Mouse (Mus musculus) MEL (cell line): ENCODE data around the gene Micall1. TPM values are rescaled to one million over a fixed set of nuclear protein-coding genes. Genes with fewer than 3 reads are reported as not detected.
A peak's percentile ranks its signal among the peaks of the same experiment; 100 is the strongest.

ENCODE experiments used
- DNase-seq: peaks from one replicate; pipeline ENCODE4 v3.0.0; 2011; ENCODE audit warnings: low read depth, low spot score
- H3K27ac ChIP-seq: 2 replicates; pipeline ENCODE4 v1.5.1; 2012; ENCODE audit warnings: low read depth, mild to moderate bottlenecking, control low read depth, low read length, moderate library complexity; ENCODE audit not compliant: control insufficient read depth
- H3K27me3 ChIP-seq, 2 experiments: fragments of 150-350 bp in 1 of 2; sonication (generic) in 1 of 2; 2 replicates each; pipeline ENCODE4 v1.6.1; 2012; ENCODE audit warnings: low read length in 2 of 2, mild to moderate bottlenecking in 2 of 2, improper control_type of control experiment in 1 of 2, moderate library complexity in 1 of 2; ENCODE audit not compliant: insufficient read depth in 2 of 2, control insufficient read depth in 1 of 2
- H3K36me3 ChIP-seq, 2 experiments: 2 replicates each; pipeline ENCODE4 v1.6.1; 2012 to 2014; ENCODE audit warnings: low read length in 2 of 2, improper control_type of control experiment in 1 of 2, inconsistent platforms in 1 of 2, mild to moderate bottlenecking in 1 of 2; ENCODE audit not compliant: insufficient read depth in 2 of 2, control insufficient read depth in 1 of 2
- H3K4me1 ChIP-seq, 2 experiments: fragments of 150-350 bp in 1 of 2; sonication (generic) in 1 of 2; 2 replicates each; pipeline ENCODE4 v1.6.1; 2012; ENCODE audit warnings: low read length in 2 of 2, improper control_type of control experiment in 1 of 2, mild to moderate bottlenecking in 1 of 2; ENCODE audit not compliant: insufficient read depth in 2 of 2, control insufficient read depth in 1 of 2
- H3K4me3 ChIP-seq, 2 experiments: fragments of 150-350 bp in 1 of 2; sonication (generic) in 1 of 2; 2 replicates each; pipeline ENCODE4 v1.5.1; 2012; ENCODE audit warnings: low read depth in 2 of 2, low read length in 2 of 2, mild to moderate bottlenecking in 2 of 2, moderate library complexity in 2 of 2, control low read depth in 1 of 2, improper control_type of control experiment in 1 of 2; ENCODE audit not compliant: control insufficient read depth in 1 of 2, insufficient read depth in 1 of 2
- H3K79me2 ChIP-seq: 2 replicates; pipeline ENCODE4 v1.6.1; 2012; ENCODE audit warnings: mild to moderate bottlenecking, low read length, moderate library complexity; ENCODE audit not compliant: control insufficient read depth, poor library complexity, insufficient read depth
- H3K9ac ChIP-seq: 2 replicates; pipeline ENCODE4 v1.6.1; 2012; ENCODE audit warnings: low read depth, mild to moderate bottlenecking, control low read depth, low read length, moderate library complexity; ENCODE audit not compliant: control insufficient read depth, poor library complexity, severe bottlenecking
- H3K9me3 ChIP-seq: fragments of 150-350 bp; sonication (generic); replicated peaks from 2 replicates; pipeline ENCODE4 v1.6.1; 2012; ENCODE audit warnings: mild to moderate bottlenecking, low read length, improper control_type of control experiment, moderate library complexity; ENCODE audit not compliant: insufficient read depth
- CHD1 ChIP-seq: IDR thresholded peaks from 2 replicates; pipeline ENCODE4 v1.6.1; 2012; ENCODE audit warnings: low read depth, mild to moderate bottlenecking, inconsistent platforms, low read length, improper control_type of control experiment
- CHD2 ChIP-seq: IDR thresholded peaks from 2 replicates; pipeline ENCODE4 v1.6.1; 2011; ENCODE audit warnings: low read length, improper control_type of control experiment
- E2F4 ChIP-seq: IDR thresholded peaks from 2 replicates; pipeline ENCODE4 v1.6.1; 2011; ENCODE audit warnings: low read depth, low read length, improper control_type of control experiment, borderline replicate concordance
- ETS1 ChIP-seq: IDR thresholded peaks from 2 replicates; pipeline ENCODE4 v1.6.1; 2012; ENCODE audit warnings: low read depth, mild to moderate bottlenecking, inconsistent platforms, low read length, improper control_type of control experiment, moderate library complexity
- GABPA ChIP-seq: IDR thresholded peaks from 2 replicates; pipeline ENCODE4 v1.6.1; 2012; ENCODE audit warnings: low read depth, mild to moderate bottlenecking, inconsistent platforms, low read length, improper control_type of control experiment, moderate library complexity
- GATA1 ChIP-seq: IDR thresholded peaks from 2 replicates; pipeline ENCODE4 v1.6.1; 2011; ENCODE audit warnings: low read depth, low read length, improper control_type of control experiment
- JUND ChIP-seq: IDR thresholded peaks from 2 replicates; pipeline ENCODE4 v1.6.1; 2011; ENCODE audit warnings: low read depth, mild to moderate bottlenecking, improper control_type of control experiment, low read length
- KAT2A ChIP-seq: conservative IDR thresholded peaks from 2 replicates; pipeline ENCODE4 v1.6.1; 2012; ENCODE audit warnings: low read depth, low read length, improper control_type of control experiment, inconsistent platforms
- MAFK ChIP-seq: IDR thresholded peaks from 2 replicates; pipeline ENCODE4 v1.6.1; 2011; ENCODE audit warnings: low read depth, mild to moderate bottlenecking, low read length, improper control_type of control experiment, borderline replicate concordance
- MAZ ChIP-seq: IDR thresholded peaks from 2 replicates; pipeline ENCODE4 v1.6.1; 2012; ENCODE audit warnings: low read depth, mild to moderate bottlenecking, inconsistent platforms, low read length, improper control_type of control experiment
- MEF2A ChIP-seq: IDR thresholded peaks from 2 replicates; pipeline ENCODE4 v1.6.1; 2014; ENCODE audit warnings: low read depth, mild to moderate bottlenecking, inconsistent platforms, low read length, improper control_type of control experiment; ENCODE audit not compliant: poor library complexity, insufficient replicate concordance, severe bottlenecking; ENCODE audit errors: extremely low read depth
- MXI1 ChIP-seq: IDR thresholded peaks from 2 replicates; pipeline ENCODE4 v1.6.1; 2011; ENCODE audit warnings: mild to moderate bottlenecking, low read depth, low read length, improper control_type of control experiment
- MYB ChIP-seq: IDR thresholded peaks from 2 replicates; pipeline ENCODE4 v1.6.1; 2011; ENCODE audit warnings: mild to moderate bottlenecking, low read depth, low read length, improper control_type of control experiment
- MYC ChIP-seq: IDR thresholded peaks from 2 replicates; pipeline ENCODE4 v1.6.1; 2011; ENCODE audit warnings: low read depth, mild to moderate bottlenecking, low read length, improper control_type of control experiment, moderate library complexity
- NRF1 ChIP-seq: IDR thresholded peaks from 2 replicates; pipeline ENCODE4 v1.6.1; 2014; ENCODE audit warnings: low read depth, mild to moderate bottlenecking, inconsistent platforms, low read length, improper control_type of control experiment, moderate library complexity; ENCODE audit not compliant: poor library complexity, insufficient read depth, severe bottlenecking
- POLR2A ChIP-seq, 2 experiments: IDR thresholded peaks; 2 replicates each; pipeline ENCODE4 v1.6.1; 2011 to 2012; ENCODE audit warnings: low read length in 2 of 2, mild to moderate bottlenecking in 2 of 2, control low read depth in 1 of 2, improper control_type of control experiment in 1 of 2, low read depth in 1 of 2, moderate library complexity in 1 of 2; ENCODE audit not compliant: control insufficient read depth in 1 of 2, insufficient read depth in 1 of 2, poor library complexity in 1 of 2
- POLR2AphosphoS2 ChIP-seq: IDR thresholded peaks from 2 replicates; pipeline ENCODE4 v1.6.1; 2011; ENCODE audit warnings: low read length, improper control_type of control experiment
- RAD21 ChIP-seq: IDR thresholded peaks from 2 replicates; pipeline ENCODE4 v1.6.1; 2011; ENCODE audit warnings: mild to moderate bottlenecking, low read depth, low read length, improper control_type of control experiment
- RCOR1 ChIP-seq: IDR thresholded peaks from 2 replicates; pipeline ENCODE4 v1.6.1; 2012; ENCODE audit warnings: low read depth, mild to moderate bottlenecking, inconsistent platforms, low read length, improper control_type of control experiment
- SMC3 ChIP-seq: IDR thresholded peaks from 2 replicates; pipeline ENCODE4 v1.6.1; 2011; ENCODE audit warnings: low read depth, low read length, improper control_type of control experiment
- TBP ChIP-seq: IDR thresholded peaks from 2 replicates; pipeline ENCODE4 v1.8.0; 2011; ENCODE audit warnings: low read depth, low read length, improper control_type of control experiment
- TCF12 ChIP-seq: IDR thresholded peaks from 2 replicates; pipeline ENCODE4 v1.6.1; 2014; ENCODE audit warnings: low read depth, mild to moderate bottlenecking, inconsistent platforms, low read length, improper control_type of control experiment, moderate library complexity
- USF2 ChIP-seq, 2 experiments: IDR thresholded peaks; 2 replicates each; pipeline ENCODE4 v1.6.1; 2011 to 2012; ENCODE audit warnings: improper control_type of control experiment in 2 of 2, low read length in 2 of 2, borderline replicate concordance in 1 of 2, inconsistent platforms in 1 of 2, low read depth in 1 of 2, mild to moderate bottlenecking in 1 of 2; ENCODE audit not compliant: insufficient read depth in 1 of 2
- ZC3H11A ChIP-seq: IDR thresholded peaks from 2 replicates; pipeline ENCODE4 v1.6.1; 2012; ENCODE audit warnings: low read depth, mild to moderate bottlenecking, inconsistent platforms, low read length, improper control_type of control experiment
- ZMIZ1 ChIP-seq: IDR thresholded peaks from 2 replicates; pipeline ENCODE4 v1.6.1; 2012; ENCODE audit warnings: low read depth, mild to moderate bottlenecking, inconsistent platforms, low read length, improper control_type of control experiment, moderate library complexity
- ZNF384 ChIP-seq: IDR thresholded peaks from 2 replicates; pipeline ENCODE4 v1.6.1; 2012; ENCODE audit warnings: low read depth, mild to moderate bottlenecking, inconsistent platforms, low read length, improper control_type of control experiment
- polyA plus RNA-seq, 2 experiments: library from polyadenylated mRNA; stranded (reverse) in 1 of 2; unstranded in 1 of 2; fragments of >175 nt in 1 of 2; fragments of >200 nt in 1 of 2; gene quantifications; 2 replicates each; pipeline versions ENCODE4 v1.2.1 to v1.2.4; 2012; ENCODE audit warnings: low replicate concordance in 2 of 2, low read depth in 1 of 2; ENCODE audit not compliant: insufficient read length in 2 of 2, insufficient read depth in 1 of 2, missing spikeins in 1 of 2
- total RNA-seq: library from RNA; depleted of rRNA; stranded (reverse); fragments of 300-350 nt; gene quantifications from 2 replicates; pipeline ENCODE4 v1.2.3, GENCODE M21; 2012

Gene Micall1
- total and polyA plus RNA-seq, 3 experiments: 4.8 to 13.5 TPM; not detected in 1

GRCm38 (mm10) chr15:79144021-79144420, 35.3 kb downstream of the Micall1 start:
- Histone ChIP-seq H3K36me3 (peaks cover 3 to 6% of the 10 kb centered on the region in 2 experiments; a peak in 3 of 4 replicates), H3K4me1 (peaks cover 3 to 9% of the 10 kb centered on the region in 2 experiments; a peak in 2 of 4 replicates), H3K27me3 (no peaks in the 10 kb centered on the region), H3K79me2 (peaks cover 23% of the 10 kb centered on the region), H3K4me3 (no peak overlapping the region), H3K9ac (no peak overlapping the region), H3K9me3 (no peaks in the 10 kb centered on the region), H3K27ac (no peak overlapping the region)
- DNase-seq: peak; percentile 43
- TF ChIP-seq CHD1: no peak

GRCm38 (mm10) chr15:79145522-79145921, 36.8 kb downstream of the Micall1 start:
- Histone ChIP-seq H3K36me3 (peaks cover 3 to 6% of the 10 kb centered on the region in 2 experiments; a peak in 3 of 4 replicates), H3K9me3 (no peaks in the 10 kb centered on the region), H3K27me3 (no peaks in the 10 kb centered on the region), H3K4me1 (peaks cover 3 to 9% of the 10 kb centered on the region in 2 experiments; a peak in 2 of 4 replicates), H3K9ac (no peak overlapping the region), H3K79me2 (peaks cover 23% of the 10 kb centered on the region), H3K4me3 (no peak overlapping the region), H3K27ac (no peak overlapping the region)
- TF ChIP-seq POLR2A (IDR thresholded peaks at IDR 0.05; ENCODE audit: control insufficient read depth in 1 of 2, insufficient read depth in 1 of 2, low read depth in 1 of 2, low read length in 2 of 2, poor library complexity in 1 of 2): no peak
- no peak for TF ChIP-seq NRF1
- no peak for TF ChIP-seq MXI1
- no peak for TF ChIP-seq MYB
- DNase-seq: no peak

- no peaks in the 10 kb centered on the region for H3K27me3 ChIP-seq
- no peaks in the 10 kb centered on the region for H3K4me1 ChIP-seq
- peaks cover 7% of the 10 kb centered on the region for H3K79me2 ChIP-seq
- peaks cover 0 to 5% of the 10 kb centered on the region in 2 experiments; a peak in 1 of 4 replicates for H3K36me3 ChIP-seq
- no peak overlapping the region for H3K9ac ChIP-seq
- H3K4me3 ChIP-seq: no peak overlapping the region
- peak; percentile 80 for DNase-seq
- H3K27ac ChIP-seq: no peak overlapping the region
- no peaks in the 10 kb centered on the region for H3K9me3 ChIP-seq
- TF ChIP-seq ZMIZ1 (no peak), GABPA (no peak), MEF2A (no peak), MYB (no peak), TCF12 (no peak), RCOR1 (no peak), MAZ (no peak), GATA1 (no peak), MYC (no peak), ZNF384 (no peak), SMC3 (peak; percentile 60), ZC3H11A (peak; percentile 33; the same call in 1 of the 2 replicates), CHD2 (no peak), POLR2AphosphoS2 (no peak), KAT2A (no peak), ETS1 (no peak), E2F4 (no peak), POLR2A (IDR thresholded peaks at IDR 0.05; ENCODE audit: control insufficient read depth in 1 of 2, insufficient read depth in 1 of 2, low read depth in 1 of 2, low read length in 2 of 2, poor library complexity in 1 of 2) (no peak), NRF1 (no peak), USF2 (IDR thresholded peaks at IDR 0.05; ENCODE audit: borderline replicate concordance in 1 of 2, insufficient read depth in 1 of 2, low read depth in 1 of 2, low read length in 2 of 2) (no peak), TBP (no peak), RAD21 (peak; percentile 47), MAFK (no peak), JUND (no peak)
Observed at GRCm38 (mm10) chr15:79148533-79148932, 39.8 kb downstream of the Micall1 start.
